Mouse (Mus musculus): ENCODE measurements around the gene Gpr137c. TPM values are rescaled to one million over a fixed set of nuclear protein-coding genes. Genes with fewer than 3 reads are reported as not detected.

The Gpr137c gene
- total and polyA plus RNA-seq, 3 experiments = 0.07 to 0.55 TPM; not detected in 1

GRCm38 (mm10) chr14:45309646-45310045 is 90.1 kb downstream of the Gpr137c start:
- no peak overlapping the region for H3K9ac ChIP-seq (ENCODE audit: insufficient read depth, low read depth)
- H3K4me1 ChIP-seq (ENCODE audit: control insufficient read depth in 1 of 2, insufficient read depth in 2 of 2) = peaks cover 9 to 32% of the 10 kb centered on the region in 2 experiments
- no peak overlapping the region for H3K27ac ChIP-seq (ENCODE audit: insufficient read depth, low read depth)
- no peak for TF ChIP-seq IRF4 (IDR thresholded peaks at IDR 0.05; ENCODE audit: low read depth, low read length)
- TF ChIP-seq MYC (IDR thresholded peaks at IDR 0.05; ENCODE audit: low read depth, low read length) = no peak
- TF ChIP-seq RAD21 (IDR thresholded peaks at IDR 0.05; ENCODE audit: low read depth, low read length) = no peak
- TF ChIP-seq MXI1 (IDR thresholded peaks at IDR 0.05; ENCODE audit: low read depth, low read length) = no peak
- no peak for TF ChIP-seq USF1 (IDR thresholded peaks at IDR 0.05; ENCODE audit: low read depth, low read length)
- no peak for TF ChIP-seq ZNF384 (IDR thresholded peaks at IDR 0.05; ENCODE audit: low read depth, low read length)
- TF ChIP-seq MAZ (IDR thresholded peaks at IDR 0.05; ENCODE audit: low read depth, low read length) = no peak
- TF ChIP-seq CHD1 (IDR thresholded peaks at IDR 0.05; ENCODE audit: low read depth, low read length) = no peak
- TF ChIP-seq ZMIZ1 (IDR thresholded peaks at IDR 0.05; ENCODE audit: low read depth, low read length) = no peak
- TF ChIP-seq ZKSCAN1 (IDR thresholded peaks at IDR 0.05; ENCODE audit: borderline replicate concordance, low read depth, low read length) = no peak
- no peak for TF ChIP-seq MAFK (IDR thresholded peaks at IDR 0.05; ENCODE audit: insufficient replicate concordance, low read length)
- H3K4me3 ChIP-seq (replicated peaks in 1 of 3; ENCODE audit: low read depth in 2 of 3, low read length in 2 of 3, poor library complexity in 1 of 3) = no peak overlapping the region
- H3K9me3 ChIP-seq (replicated peaks; ENCODE audit: low read length) = no peaks in the 10 kb centered on the region
- H3K4me2 ChIP-seq (ENCODE audit: insufficient read depth, low read depth, poor library complexity, severe bottlenecking) = no peak overlapping the region
- dilution Hi-C loops (cut with MboI; ENCODE audit: extremely low pct_ligation_motif_present, extremely low pct_unique_long_range_greater_than_20kb, low sequenced_read_pairs) (no loop called here), in situ Hi-C loops (cut with MboI; ENCODE audit: low pct_ligation_motif_present, low pct_unique_long_range_greater_than_20kb, low sequenced_read_pairs) (no loop called here)
- no peak for DNase-seq (ENCODE audit: extremely low read depth)
- H3K79me2 ChIP-seq (replicated peaks; ENCODE audit: control insufficient read depth, extremely low read depth, insufficient read depth, poor library complexity, severe bottlenecking) = peaks cover 80% of the 10 kb centered on the region
- H3K27me3 ChIP-seq (replicated peaks) = no peaks in the 10 kb centered on the region
- peaks cover 19 to 65% of the 10 kb centered on the region in 2 experiments for H3K36me3 ChIP-seq (replicated peaks in 1 of 2; ENCODE audit: control insufficient read depth in 1 of 2, insufficient read depth in 1 of 2, low read length in 1 of 2)

GRCm38 (mm10) chr14:45310101-45310500 is 90.6 kb downstream of the Gpr137c start:
- in situ Hi-C loops (cut with MboI; ENCODE audit: low pct_ligation_motif_present, low pct_unique_long_range_greater_than_20kb, low sequenced_read_pairs) (no loop called here), dilution Hi-C loops (cut with MboI; ENCODE audit: extremely low pct_ligation_motif_present, extremely low pct_unique_long_range_greater_than_20kb, low sequenced_read_pairs) (no loop called here)
- DNase-seq (ENCODE audit: extremely low read depth) = no peak
- H3K9me3 ChIP-seq (replicated peaks; ENCODE audit: low read length) = no peaks in the 10 kb centered on the region
- H3K27ac ChIP-seq (ENCODE audit: insufficient read depth, low read depth) = no peak overlapping the region
- H3K4me2 ChIP-seq (ENCODE audit: insufficient read depth, low read depth, poor library complexity, severe bottlenecking) = no peak overlapping the region
- H3K36me3 ChIP-seq (replicated peaks in 1 of 2; ENCODE audit: control insufficient read depth in 1 of 2, insufficient read depth in 1 of 2, low read length in 1 of 2) = peaks cover 16 to 61% of the 10 kb centered on the region in 2 experiments
- H3K9ac ChIP-seq (ENCODE audit: insufficient read depth, low read depth) = no peak overlapping the region
- no peak for TF ChIP-seq E2F4 (IDR thresholded peaks at IDR 0.05; ENCODE audit: insufficient replicate concordance, low read depth, low read length)
- TF ChIP-seq HCFC1 (IDR thresholded peaks at IDR 0.05; ENCODE audit: low read depth, low read length) = no peak
- no peak for TF ChIP-seq SIN3A (IDR thresholded peaks at IDR 0.05; ENCODE audit: low read length)
- no peak for TF ChIP-seq EP300 (IDR thresholded peaks at IDR 0.05; ENCODE audit: low read length)
- TF ChIP-seq CHD1 (IDR thresholded peaks at IDR 0.05; ENCODE audit: low read depth, low read length) = no peak
- no peak for TF ChIP-seq MEF2A (IDR thresholded peaks at IDR 0.05; ENCODE audit: borderline replicate concordance, low read depth, low read length)
- no peak for TF ChIP-seq MXI1 (IDR thresholded peaks at IDR 0.05; ENCODE audit: low read depth, low read length)
- TF ChIP-seq SMC3 (IDR thresholded peaks at IDR 0.05; ENCODE audit: low read depth, low read length) = no peak
- H3K27me3 ChIP-seq (replicated peaks) = no peaks in the 10 kb centered on the region
- H3K4me3 ChIP-seq (replicated peaks in 1 of 3; ENCODE audit: low read depth in 2 of 3, low read length in 2 of 3, poor library complexity in 1 of 3) = no peak overlapping the region
- peaks cover 82% of the 10 kb centered on the region for H3K79me2 ChIP-seq (replicated peaks; ENCODE audit: control insufficient read depth, extremely low read depth, insufficient read depth, poor library complexity, severe bottlenecking)
- peaks cover 9 to 35% of the 10 kb centered on the region in 2 experiments for H3K4me1 ChIP-seq (ENCODE audit: control insufficient read depth in 1 of 2, insufficient read depth in 2 of 2)
